Mouse (Mus musculus) CH12.LX (cell line): ENCODE measurements around the gene Snu13. TPM values are rescaled to one million over a fixed set of nuclear protein-coding genes. Genes with fewer than 3 reads are reported as not detected.
A peak's percentile ranks its signal among the peaks of the same experiment; 100 is the strongest.

Experiments used
- DNase-seq: peaks from one replicate; pipeline ENCODE4 v3.0.0-alpha.2; 2013; ENCODE audit errors: extremely low read depth
- H3K27ac ChIP-seq: 2 replicates; pipeline ENCODE4 v1.5.1; 2012; ENCODE audit warnings: low read depth, mild to moderate bottlenecking, control low read depth, moderate library complexity; ENCODE audit not compliant: insufficient read depth
- H3K27me3 ChIP-seq: replicated peaks from 2 replicates; pipeline ENCODE3; 2012; ENCODE audit warnings: inconsistent platforms
- H3K36me3 ChIP-seq, 2 experiments: replicated peaks in 1 of 2; 2 replicates each; pipeline versions ENCODE3 to v1.6.1; 2012; ENCODE audit warnings: inconsistent platforms in 1 of 2, low read length in 1 of 2, mild to moderate bottlenecking in 1 of 2, mixed read lengths in 1 of 2, moderate library complexity in 1 of 2; ENCODE audit not compliant: control insufficient read depth in 1 of 2, insufficient read depth in 1 of 2
- H3K4me1 ChIP-seq, 2 experiments: 2 replicates each; pipeline ENCODE4 v1.6.1; 2012; ENCODE audit warnings: inconsistent platforms in 1 of 2, moderate library complexity in 1 of 2; ENCODE audit not compliant: insufficient read depth in 2 of 2, control insufficient read depth in 1 of 2
- H3K4me2 ChIP-seq: 2 replicates; pipeline ENCODE4 v1.6.1; 2012; ENCODE audit warnings: low read depth, mild to moderate bottlenecking, control low read depth; ENCODE audit not compliant: poor library complexity, insufficient read depth, severe bottlenecking
- H3K4me3 ChIP-seq, 3 experiments: fragments of 150-350 bp in 1 of 3; sonication (generic) in 1 of 3; replicated peaks in 1 of 3; 2 replicates each; pipeline versions ENCODE3 to v1.5.1; 2011 to 2012; ENCODE audit warnings: low read depth in 2 of 3, low read length in 2 of 3, mild to moderate bottlenecking in 2 of 3, moderate library complexity in 2 of 3, control low read depth in 1 of 3, improper control_type of control experiment in 1 of 3, inconsistent platforms in 1 of 3, mixed read lengths in 1 of 3; ENCODE audit not compliant: poor library complexity in 1 of 3
- H3K79me2 ChIP-seq: replicated peaks from 2 replicates; pipeline ENCODE4 v1.6.1; 2012; ENCODE audit warnings: mild to moderate bottlenecking, moderate library complexity; ENCODE audit not compliant: control insufficient read depth, poor library complexity, insufficient read depth, severe bottlenecking; ENCODE audit errors: extremely low read depth
- H3K9ac ChIP-seq: 2 replicates; pipeline ENCODE4 v1.6.1; 2012; ENCODE audit warnings: low read depth, mild to moderate bottlenecking, control low read depth, moderate library complexity; ENCODE audit not compliant: insufficient read depth
- H3K9me3 ChIP-seq: replicated peaks from 2 replicates; pipeline ENCODE3; 2012; ENCODE audit warnings: low read length, inconsistent platforms, mixed read lengths
- E2F4 ChIP-seq: IDR thresholded peaks from 2 replicates; pipeline ENCODE4 v1.6.1; 2011; ENCODE audit warnings: low read depth, low read length, improper control_type of control experiment; ENCODE audit not compliant: insufficient replicate concordance
- EP300 ChIP-seq: IDR thresholded peaks from 2 replicates; pipeline ENCODE4 v1.6.1; 2011; ENCODE audit warnings: low read length, improper control_type of control experiment
- IRF4 ChIP-seq: IDR thresholded peaks from 2 replicates; pipeline ENCODE4 v1.6.1; 2014; ENCODE audit warnings: low read depth, mild to moderate bottlenecking, inconsistent platforms, low read length, improper control_type of control experiment
- KAT2A ChIP-seq: IDR thresholded peaks from 2 replicates; pipeline ENCODE4 v1.6.1; 2012; ENCODE audit warnings: low read length, improper control_type of control experiment, inconsistent platforms; ENCODE audit not compliant: insufficient replicate concordance
- MAX ChIP-seq: IDR thresholded peaks from 2 replicates; pipeline ENCODE4 v1.6.1; 2011; ENCODE audit warnings: low read length, improper control_type of control experiment
- PAX5 ChIP-seq: IDR thresholded peaks from 2 replicates; pipeline ENCODE4 v1.6.1; 2012; ENCODE audit warnings: low read length, inconsistent platforms, mixed read lengths
- POLR2A ChIP-seq: IDR thresholded peaks from 2 replicates; pipeline ENCODE4 v1.6.1; 2011; ENCODE audit warnings: low read depth, mild to moderate bottlenecking, improper control_type of control experiment, low read length
- POLR2AphosphoS2 ChIP-seq: IDR thresholded peaks from 2 replicates; pipeline ENCODE4 v1.6.1; 2011; ENCODE audit warnings: low read depth, low read length, improper control_type of control experiment
- RAD21 ChIP-seq: IDR thresholded peaks from 2 replicates; pipeline ENCODE4 v1.6.1; 2011; ENCODE audit warnings: low read depth, mild to moderate bottlenecking, low read length, improper control_type of control experiment, moderate library complexity
- RCOR1 ChIP-seq: conservative IDR thresholded peaks from 2 replicates; pipeline ENCODE4 v1.6.1; 2012; ENCODE audit warnings: low read depth, mild to moderate bottlenecking, inconsistent platforms, low read length, improper control_type of control experiment
- SIN3A ChIP-seq: IDR thresholded peaks from 2 replicates; pipeline ENCODE4 v1.6.1; 2012; ENCODE audit warnings: low read length, improper control_type of control experiment, inconsistent platforms
- SMC3 ChIP-seq: IDR thresholded peaks from 2 replicates; pipeline ENCODE4 v1.6.1; 2011; ENCODE audit warnings: low read depth, low read length, improper control_type of control experiment
- TBP ChIP-seq: conservative IDR thresholded peaks from 2 replicates; pipeline ENCODE4 v1.6.1; 2011; ENCODE audit warnings: low read depth, low read length, improper control_type of control experiment
- TCF12 ChIP-seq: IDR thresholded peaks from 2 replicates; pipeline ENCODE4 v1.6.1; 2014; ENCODE audit warnings: low read depth, mild to moderate bottlenecking, inconsistent platforms, low read length, improper control_type of control experiment
- UBTF ChIP-seq: IDR thresholded peaks from 2 replicates; pipeline ENCODE4 v1.6.1; 2012; ENCODE audit warnings: low read depth, mild to moderate bottlenecking, inconsistent platforms, low read length, improper control_type of control experiment, moderate library complexity
- USF1 ChIP-seq: IDR thresholded peaks from 2 replicates; pipeline ENCODE4 v1.6.1; 2014; ENCODE audit warnings: low read depth, mild to moderate bottlenecking, inconsistent platforms, low read length, improper control_type of control experiment
- ZC3H11A ChIP-seq: IDR thresholded peaks from 2 replicates; pipeline ENCODE4 v1.6.1; 2012; ENCODE audit warnings: low read depth, mild to moderate bottlenecking, inconsistent platforms, low read length, improper control_type of control experiment
- ZKSCAN1 ChIP-seq: IDR thresholded peaks from 2 replicates; pipeline ENCODE4 v1.6.1; 2012; ENCODE audit warnings: low read depth, inconsistent platforms, low read length, improper control_type of control experiment, borderline replicate concordance
- ZNF384 ChIP-seq: IDR thresholded peaks from 2 replicates; pipeline ENCODE4 v1.6.1; 2012; ENCODE audit warnings: low read depth, low read length, improper control_type of control experiment, inconsistent platforms
- dilution Hi-C: fragments of 300-500 bp; cut with MboI; formaldehyde crosslinking; loops from 2 replicates; pipeline ENCODE4 v1.14.3; 2020; ENCODE audit warnings: low sequenced_read_pairs; ENCODE audit not compliant: extremely low pct_unique_long_range_greater_than_20kb, extremely low pct_ligation_motif_present
- in situ Hi-C: fragments of 300-500 bp; cut with MboI; formaldehyde crosslinking; loops from 3 replicates; pipeline ENCODE4 v1.14.3; 2019; ENCODE audit warnings: low sequenced_read_pairs, low pct_ligation_motif_present, low pct_unique_long_range_greater_than_20kb, mixed read lengths
- polyA plus RNA-seq: library from polyadenylated mRNA; unstranded; fragments of >175 nt; gene quantifications from 2 replicates; pipeline ENCODE4 v1.2.1, GENCODE M21; 2012; ENCODE audit warnings: low read depth; ENCODE audit not compliant: insufficient read length
- total RNA-seq, 2 experiments: library from RNA; depleted of rRNA; stranded (reverse); fragments of 300-350 nt in 1 of 2; fragments of >200 nt in 1 of 2; gene quantifications; 2 replicates each; pipeline ENCODE4 v1.2.3; 2012 to 2014

Snu13 gene
- total and polyA plus RNA-seq, 3 experiments: 167 to 558 (median 433) TPM

GRCm38 (mm10) chr15:82058719-82059201 lies 11.4 kb upstream of the Snu13 start, which contains the start of gene 4930407I10Rik:
Gene 4930407I10Rik, plus strand, starts transcription at chr15:82059151.
- Histone ChIP-seq H3K4me1 (peaks cover 0 to 15% of the 10 kb centered on the region in 2 experiments; a peak in 2 of 4 replicates), H3K9me3 (no peaks in the 10 kb centered on the region), H3K79me2 (no peaks in the 10 kb centered on the region), H3K4me2 (no peak within 1 kb of the TSS), H3K36me3 (no peaks in the 10 kb centered on the region), H3K9ac (no peak within 1 kb of the TSS), H3K27ac (no peak within 1 kb of the TSS), H3K27me3 (peaks cover 46% of the 10 kb centered on the region), H3K4me3 (no peak within 1 kb of the TSS)
- TF ChIP-seq USF1 (no peak), POLR2A (no peak), KAT2A (no peak), E2F4 (no peak), ZKSCAN1 (no peak), TBP (no peak), SIN3A (no peak), IRF4 (no peak), RAD21 (no peak), ZNF384 (no peak), EP300 (no peak), MAX (no peak), SMC3 (no peak), ZC3H11A (no peak), RCOR1 (no peak), TCF12 (no peak)
- dilution Hi-C loops (no loop called here), in situ Hi-C loops (no loop called here)
- no peak for DNase-seq

GRCm38 (mm10) chr15:82052544-82052943 lies 5.1 kb upstream of the Snu13 start:
- Histone ChIP-seq H3K9ac (no peak overlapping the region), H3K36me3 (no peaks in the 10 kb centered on the region), H3K4me3 (no peak overlapping the region), H3K79me2 (no peaks in the 10 kb centered on the region), H3K4me2 (no peak overlapping the region), H3K9me3 (no peaks in the 10 kb centered on the region), H3K27ac (0 out of 2 replicates have a peak overlapping the region, but pooled peaks have one; percentile 3), H3K27me3 (peaks cover 14% of the 10 kb centered on the region), H3K4me1 (peaks cover 0 to 17% of the 10 kb centered on the region in 2 experiments; a peak in 3 of 4 replicates)
- DNase-seq: no peak
- in situ Hi-C loops (no loop called here), dilution Hi-C loops (no loop called here)
- TF ChIP-seq MAX: no peak
- TF ChIP-seq POLR2AphosphoS2: no peak
- no peak for TF ChIP-seq PAX5
- TF ChIP-seq UBTF: no peak
